Mouse (Mus musculus) myocyte (in vitro differentiated cells): ENCODE measurements around the gene Gp1bb.

ENCODE experiments used
- E2F4 ChIP-seq: IDR thresholded peaks from one replicate; pipeline ENCODE4 v1.6.1; 2011; ENCODE audit warnings: mild to moderate bottlenecking, control low read depth, moderate library complexity; ENCODE audit not compliant: insufficient read depth
- MAX ChIP-seq: IDR thresholded peaks from one replicate; pipeline ENCODE4 v1.6.1; 2011; ENCODE audit warnings: low read depth, mild to moderate bottlenecking, control low read depth
- MYOD1 ChIP-seq, 3 experiments: IDR thresholded peaks; one replicate each; pipeline ENCODE4 v1.6.1; 2011; ENCODE audit warnings: control low read depth in 2 of 3, low read depth in 2 of 3, mild to moderate bottlenecking in 2 of 3, moderate library complexity in 1 of 3; ENCODE audit not compliant: insufficient read length in 2 of 3, control insufficient read depth in 1 of 3
- POLR2A ChIP-seq: IDR thresholded peaks from one replicate; pipeline ENCODE4 v1.6.1; 2011; ENCODE audit warnings: low read depth, mild to moderate bottlenecking, control low read depth, moderate library complexity; ENCODE audit not compliant: insufficient read length
- POLR2AphosphoS2 ChIP-seq: IDR thresholded peaks from one replicate; pipeline ENCODE4 v1.6.1; 2011; ENCODE audit warnings: low read depth, control low read depth; ENCODE audit not compliant: insufficient read length
- REST ChIP-seq: IDR thresholded peaks from one replicate; pipeline ENCODE4 v1.6.1; 2011; ENCODE audit warnings: mild to moderate bottlenecking, control low read depth, moderate library complexity; ENCODE audit not compliant: insufficient read depth, insufficient read length
- SRF ChIP-seq: IDR thresholded peaks from one replicate; pipeline ENCODE4 v1.6.1; 2011; ENCODE audit warnings: low read depth; ENCODE audit not compliant: control insufficient read depth, insufficient read length
- TCF12 ChIP-seq: IDR thresholded peaks from one replicate; pipeline ENCODE4 v1.6.1; 2011; ENCODE audit warnings: mild to moderate bottlenecking, control low read depth; ENCODE audit not compliant: poor library complexity, insufficient read depth, severe bottlenecking
- TCF3 ChIP-seq: IDR thresholded peaks from one replicate; pipeline ENCODE4 v1.6.1; 2011; ENCODE audit warnings: low read depth, control low read depth; ENCODE audit not compliant: insufficient read length
- USF1 ChIP-seq: IDR thresholded peaks from one replicate; pipeline ENCODE4 v1.6.1; 2011; ENCODE audit warnings: low read depth, mild to moderate bottlenecking, control low read depth, moderate library complexity

- no peak for TF ChIP-seq USF1
- no peak for TF ChIP-seq POLR2A
- TF ChIP-seq TCF12, result no peak
- TF ChIP-seq E2F4, result no peak
- TF ChIP-seq REST, result no peak
- TF ChIP-seq SRF, result no peak
- no peak for TF ChIP-seq TCF3
- TF ChIP-seq POLR2AphosphoS2, result no peak
- TF ChIP-seq MYOD1 (IDR thresholded peaks at IDR 0.05; ENCODE audit: control insufficient read depth in 1 of 3, insufficient read length in 2 of 3, low read depth in 2 of 3), result no peak
- TF ChIP-seq MAX, result no peak
Observed at GRCm38 (mm10) chr16:18622916-18623750, 930 bp upstream of the Gp1bb start.
